Mouse (Mus musculus): ENCODE data around the gene B3gat3.

B3gat3 gene

DNA sequence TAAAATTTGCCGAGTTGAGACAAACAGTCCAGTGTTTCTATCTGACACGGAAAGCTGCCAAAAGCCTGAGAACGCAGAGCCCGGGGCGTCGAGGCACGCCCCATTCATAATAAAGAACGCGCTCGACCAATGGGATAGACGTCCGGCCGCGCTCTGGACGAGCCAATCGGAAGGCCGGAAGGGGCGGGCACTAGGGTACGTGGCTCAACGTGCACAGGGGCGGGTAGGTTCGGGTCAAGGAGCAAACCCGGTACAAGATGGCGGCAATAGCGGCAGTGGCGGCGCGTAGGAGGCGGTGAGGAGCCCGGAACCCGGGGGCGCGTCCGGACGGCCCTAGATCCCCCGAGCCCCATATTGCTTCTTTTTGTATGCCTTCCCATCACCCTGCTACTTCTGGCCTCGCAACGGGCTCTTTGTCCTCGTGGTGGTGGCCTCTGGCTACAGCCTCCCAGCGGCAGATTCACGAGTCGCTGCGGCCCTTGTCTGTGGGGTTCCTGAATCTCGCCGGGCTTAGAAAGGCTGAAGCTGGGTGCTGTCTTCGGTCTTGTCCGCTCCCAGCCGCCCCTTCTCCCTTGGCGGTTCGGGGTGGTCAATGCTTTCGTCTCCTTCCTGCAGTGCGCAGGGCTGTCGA is 22.2 kb upstream of the B3gat3 start, which contains the start of gene Ganab:
Gene Ganab, plus strand, starts transcription at position 207 of the 631 bp plus-strand sequence.
- in situ Hi-C loops (cut with MboI) = no loop called here

DNA sequence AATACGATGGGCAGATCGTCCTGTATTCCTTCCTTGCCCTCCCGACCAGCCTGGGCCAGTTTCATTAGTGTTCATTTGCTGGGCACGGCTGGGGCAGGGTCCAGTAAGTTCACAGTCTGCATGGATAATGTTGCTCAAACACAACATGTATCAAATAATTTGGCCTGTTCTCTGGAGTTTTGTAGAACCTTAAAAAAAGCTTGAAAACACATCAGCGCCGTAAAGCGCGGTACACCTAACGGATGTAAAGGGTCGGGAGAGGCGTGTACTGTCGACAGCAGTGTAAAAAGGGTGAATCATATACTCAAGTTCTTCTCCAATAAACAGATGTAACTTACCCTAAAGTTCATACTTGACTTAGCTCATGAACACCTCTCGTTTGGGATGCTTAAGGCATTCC is 21.6 kb upstream of the B3gat3 start:
- in situ Hi-C loops (cut with MboI) = no loop called here

DNA sequence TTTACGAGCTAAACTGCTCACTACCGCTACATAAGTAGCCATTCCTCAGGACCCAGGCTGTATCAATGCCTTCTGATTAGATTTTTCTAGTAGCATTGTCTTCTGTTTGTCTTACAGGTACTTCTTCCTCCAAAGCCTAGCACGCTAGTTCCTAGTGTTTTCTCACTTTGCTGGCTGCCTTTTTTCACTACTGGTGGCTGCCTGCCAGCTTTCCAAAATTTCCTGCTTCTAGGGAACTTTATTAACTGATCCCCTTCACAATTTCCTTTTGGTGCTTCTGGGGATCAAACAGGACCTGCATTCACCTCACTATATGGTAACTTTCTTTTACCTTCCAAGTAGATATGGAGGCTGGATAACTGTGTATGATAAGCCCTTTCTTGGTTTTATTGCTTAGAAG is 21.1 kb upstream of the B3gat3 start:
- in situ Hi-C loops (cut with MboI) = no loop called here

DNA sequence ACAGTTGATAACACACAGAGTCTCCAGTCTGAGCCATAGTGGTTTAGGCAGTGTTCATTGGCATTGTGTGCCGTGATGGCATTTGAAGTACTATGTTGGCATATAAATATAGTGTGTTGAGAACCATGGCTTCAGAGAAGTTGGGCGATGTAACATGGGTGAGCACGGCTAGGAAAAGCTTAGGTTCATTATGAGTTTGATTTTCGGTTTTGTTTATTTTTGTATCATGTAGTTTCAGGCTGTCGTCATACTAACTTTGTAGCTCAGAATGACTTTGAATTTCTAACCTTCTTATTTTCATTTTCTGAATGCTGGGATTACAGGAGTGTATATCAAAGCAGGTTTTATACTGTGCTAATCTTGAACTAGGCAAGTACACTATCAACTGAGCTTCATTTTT is 16.8 kb upstream of the B3gat3 start:
- in situ Hi-C loops (cut with MboI) = no loop called here

DNA sequence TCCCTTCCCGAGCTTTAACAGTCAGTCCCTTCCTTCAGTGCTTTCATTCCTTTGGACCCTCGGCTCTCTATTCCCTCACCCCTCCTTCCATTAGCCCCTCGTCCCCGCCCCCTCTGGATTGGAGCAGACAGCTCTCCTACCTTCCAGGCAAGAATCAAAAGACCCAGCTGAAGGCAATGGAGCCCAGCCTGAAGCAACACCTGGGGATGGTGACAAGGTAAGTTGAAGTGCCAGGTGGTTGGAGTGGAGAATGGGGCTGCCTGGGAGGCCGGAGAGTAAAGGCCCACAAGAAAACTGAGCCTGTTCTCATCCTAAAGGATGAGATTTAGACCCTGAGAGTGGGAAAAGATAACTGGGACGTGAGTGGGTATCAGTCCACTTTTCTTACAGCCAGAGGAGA is 11.6 kb upstream of the B3gat3 start:
- in situ Hi-C loops (cut with MboI) = no loop called here

DNA sequence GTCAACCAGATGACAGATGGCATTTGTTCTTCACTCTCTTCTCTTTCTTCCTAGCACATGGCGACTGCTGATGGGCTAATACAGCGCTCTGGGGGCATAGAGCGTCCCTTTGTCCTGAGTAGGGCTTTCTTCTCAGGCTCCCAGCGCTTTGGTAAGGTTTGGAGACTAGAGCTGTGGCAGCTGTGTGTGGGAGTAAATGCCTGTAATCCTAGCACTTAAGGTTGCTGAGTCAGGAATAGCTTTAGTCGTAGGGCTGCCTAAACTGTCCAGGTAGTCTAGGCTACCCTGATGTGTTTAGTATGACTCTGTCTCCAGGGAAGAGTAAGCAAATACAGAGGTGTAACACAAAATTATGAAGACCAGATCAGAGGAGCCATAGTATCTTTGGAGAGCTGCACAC is 8.4 kb upstream of the B3gat3 start:
- in situ Hi-C loops (cut with MboI) = no loop called here

DNA sequence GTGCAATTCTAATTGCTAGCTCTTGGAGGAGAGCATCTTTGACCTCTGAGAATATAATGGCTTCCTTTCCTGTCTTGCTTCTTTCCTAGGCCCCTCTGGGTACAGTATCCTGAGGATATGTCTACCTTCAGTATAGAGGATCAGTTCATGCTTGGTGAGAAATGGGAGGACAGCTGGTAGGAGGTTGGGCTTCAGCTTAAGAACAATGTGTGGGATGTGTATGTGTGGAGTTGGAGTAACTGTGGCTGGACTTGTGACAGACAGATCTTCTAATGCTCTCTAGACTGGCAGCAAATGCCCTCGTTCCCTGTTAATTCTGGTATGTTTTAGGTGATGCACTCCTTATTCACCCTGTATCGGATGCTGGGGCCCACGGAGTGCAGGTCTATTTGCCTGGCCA is 6.0 kb upstream of the B3gat3 start:
- in situ Hi-C loops (cut with MboI) = no loop called here

DNA sequence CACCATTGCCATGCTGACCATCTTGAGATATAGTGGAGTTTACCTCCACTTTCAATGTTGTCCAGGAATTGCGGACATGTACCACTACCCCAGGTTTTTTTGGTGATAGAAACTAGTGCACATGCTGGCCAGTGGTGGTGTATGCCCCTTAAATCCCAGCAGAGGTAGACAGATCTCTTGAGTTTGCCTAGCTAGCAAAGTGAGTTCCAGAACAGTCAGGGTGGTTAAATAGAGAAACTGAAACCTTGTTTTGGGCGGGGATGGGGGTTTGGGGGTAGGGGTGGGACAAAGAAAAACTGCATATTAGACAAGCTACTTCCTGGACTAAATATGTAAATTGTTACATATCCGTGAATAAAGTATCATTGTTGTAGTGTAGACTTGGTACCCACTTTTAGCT is 1.2 kb upstream of the B3gat3 start:
- in situ Hi-C loops (cut with MboI) = no loop called here

DNA sequence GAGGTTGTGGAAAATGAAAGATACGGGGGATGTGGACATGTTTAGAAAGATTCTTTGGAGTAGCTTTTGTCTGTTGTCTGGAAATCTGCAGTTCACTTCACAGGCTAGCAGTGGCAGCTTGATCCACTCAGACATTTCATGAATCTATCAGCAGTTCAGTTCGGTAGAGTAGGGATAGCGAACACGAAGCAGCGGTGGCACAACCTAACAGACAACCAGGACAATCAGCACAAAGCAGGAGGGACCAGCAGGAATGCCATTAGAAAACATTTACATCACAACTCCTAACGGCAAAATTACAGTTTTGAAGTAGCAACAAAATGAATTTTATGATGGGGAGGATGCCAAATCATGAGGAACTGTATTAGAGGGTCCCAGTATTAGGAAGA is 496 bp upstream of the B3gat3 start:
- in situ Hi-C loops (cut with MboI) = no loop called here

DNA sequence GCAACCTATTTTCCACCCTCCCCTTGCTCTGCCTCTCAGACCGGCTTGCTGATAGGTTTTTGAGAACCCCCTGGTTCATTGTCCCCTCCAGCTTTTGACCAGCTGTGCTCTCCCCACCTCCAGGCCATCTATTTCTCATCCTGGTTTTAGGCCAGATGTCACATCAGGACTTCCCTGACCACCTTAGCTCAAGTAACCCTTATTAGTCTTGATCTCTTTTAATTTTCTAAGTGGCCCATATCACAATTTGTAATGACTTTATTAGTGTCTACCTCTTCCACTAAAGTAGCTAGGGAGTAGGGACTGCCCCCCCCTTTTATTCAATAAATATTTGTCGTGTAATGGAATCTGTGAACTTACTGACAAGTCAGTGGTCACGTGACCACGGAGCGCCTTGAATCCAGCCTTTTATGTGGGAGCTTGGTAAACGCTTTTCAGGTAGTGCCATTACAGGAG is 690 bp downstream of the B3gat3 start:
- in situ Hi-C loops (cut with MboI) = no loop called here

DNA sequence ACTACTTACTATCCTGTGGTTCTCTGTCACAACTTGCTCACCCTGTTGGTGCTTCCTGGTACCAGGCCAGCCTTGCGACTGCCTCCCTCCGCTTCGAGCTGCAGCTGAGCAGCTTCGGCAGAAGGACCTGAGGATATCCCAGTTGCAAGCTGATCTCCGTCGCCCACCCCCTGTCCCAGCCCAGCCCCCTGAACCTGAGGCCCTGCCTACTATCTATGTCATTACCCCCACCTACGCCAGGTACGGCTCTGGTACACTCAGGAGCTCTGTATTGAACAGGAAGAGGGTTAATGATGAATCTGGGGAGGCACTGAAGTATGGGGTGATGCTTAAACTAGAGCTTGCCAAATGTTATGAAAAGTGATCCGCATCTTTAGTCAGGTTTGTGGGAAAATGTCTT is 1.6 kb downstream of the B3gat3 start:
- in situ Hi-C loops (cut with MboI) = no loop called here

DNA sequence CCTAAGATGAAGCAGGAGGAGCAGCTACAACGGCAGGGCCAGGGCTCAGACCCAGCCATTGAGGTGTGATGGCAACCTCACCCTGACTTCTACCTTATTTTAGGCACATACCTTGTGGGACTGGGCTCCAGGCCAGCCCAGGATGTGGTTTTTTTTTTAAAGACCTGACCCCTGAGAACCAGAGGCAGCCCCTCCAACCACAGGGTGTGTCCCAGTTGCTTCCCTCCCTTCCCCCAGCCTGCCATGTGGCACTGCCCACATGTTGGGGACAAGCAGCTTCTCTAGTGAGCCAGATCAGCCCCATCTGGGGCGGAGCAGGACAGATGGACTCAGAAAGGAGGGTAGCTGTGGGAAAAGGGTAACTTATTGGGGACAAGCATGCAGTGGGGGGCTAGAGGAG is 6.6 kb downstream of the B3gat3 start:
- in situ Hi-C loops (cut with MboI) = no loop called here

DNA sequence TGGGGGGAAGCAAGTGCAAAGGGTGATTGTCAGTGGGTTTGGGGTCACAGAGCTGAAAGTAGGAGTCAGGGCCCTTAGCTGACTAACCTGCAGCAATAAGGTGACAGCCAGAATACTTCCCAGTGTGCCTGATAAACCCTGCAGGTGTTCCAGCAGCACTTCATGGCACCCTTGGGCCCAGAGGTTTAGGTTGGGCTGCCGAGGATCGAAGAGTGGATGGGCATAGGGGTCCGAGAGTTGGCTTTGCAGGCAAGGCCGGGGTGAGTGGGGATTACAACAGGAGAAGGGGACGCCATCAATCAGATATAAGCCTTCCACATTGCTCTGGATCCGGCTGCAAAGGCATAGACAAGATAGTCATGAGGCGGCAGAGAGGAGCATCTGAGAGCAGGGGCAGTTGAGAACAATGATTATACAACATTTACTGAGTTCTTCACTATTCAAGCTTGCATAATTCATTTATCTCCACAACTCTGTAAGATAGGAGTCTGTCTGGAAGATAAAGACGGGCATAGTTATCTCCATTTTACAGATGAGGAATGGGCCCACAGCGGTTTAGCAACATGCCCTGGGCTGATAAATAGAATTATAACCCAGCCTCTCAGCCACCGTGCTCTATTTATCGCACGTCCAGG is 7.8 kb downstream of the B3gat3 start:
- in situ Hi-C loops (cut with MboI) = no loop called here

DNA sequence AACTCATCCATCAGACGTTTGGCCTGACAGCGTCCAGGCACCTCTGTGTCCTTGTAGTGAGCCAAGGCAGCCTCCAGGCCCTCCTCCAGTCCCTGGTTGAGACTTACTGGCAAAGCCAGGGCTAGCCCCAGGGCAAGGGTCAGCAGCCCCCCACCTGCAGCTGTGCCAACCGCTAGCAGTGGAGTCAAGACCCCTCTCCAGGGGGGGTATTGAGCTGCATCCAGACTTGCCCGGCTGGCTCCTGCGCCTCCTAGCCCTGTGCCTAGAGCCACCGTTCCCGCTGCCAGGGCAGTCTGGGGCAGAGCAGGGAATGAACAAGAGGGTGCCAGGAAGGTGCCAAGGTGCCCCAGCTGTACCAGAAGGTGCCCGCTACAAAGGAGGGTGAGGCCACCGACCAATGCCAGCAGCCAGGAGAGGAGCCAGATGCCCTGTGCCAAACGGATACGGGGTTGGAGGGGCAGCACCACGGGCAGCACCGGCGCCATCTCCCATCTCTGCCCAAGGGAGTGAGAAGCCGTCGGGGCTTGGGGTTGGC is 8.6 kb downstream of the B3gat3 start:
- in situ Hi-C loops (cut with MboI) = no loop called here

DNA sequence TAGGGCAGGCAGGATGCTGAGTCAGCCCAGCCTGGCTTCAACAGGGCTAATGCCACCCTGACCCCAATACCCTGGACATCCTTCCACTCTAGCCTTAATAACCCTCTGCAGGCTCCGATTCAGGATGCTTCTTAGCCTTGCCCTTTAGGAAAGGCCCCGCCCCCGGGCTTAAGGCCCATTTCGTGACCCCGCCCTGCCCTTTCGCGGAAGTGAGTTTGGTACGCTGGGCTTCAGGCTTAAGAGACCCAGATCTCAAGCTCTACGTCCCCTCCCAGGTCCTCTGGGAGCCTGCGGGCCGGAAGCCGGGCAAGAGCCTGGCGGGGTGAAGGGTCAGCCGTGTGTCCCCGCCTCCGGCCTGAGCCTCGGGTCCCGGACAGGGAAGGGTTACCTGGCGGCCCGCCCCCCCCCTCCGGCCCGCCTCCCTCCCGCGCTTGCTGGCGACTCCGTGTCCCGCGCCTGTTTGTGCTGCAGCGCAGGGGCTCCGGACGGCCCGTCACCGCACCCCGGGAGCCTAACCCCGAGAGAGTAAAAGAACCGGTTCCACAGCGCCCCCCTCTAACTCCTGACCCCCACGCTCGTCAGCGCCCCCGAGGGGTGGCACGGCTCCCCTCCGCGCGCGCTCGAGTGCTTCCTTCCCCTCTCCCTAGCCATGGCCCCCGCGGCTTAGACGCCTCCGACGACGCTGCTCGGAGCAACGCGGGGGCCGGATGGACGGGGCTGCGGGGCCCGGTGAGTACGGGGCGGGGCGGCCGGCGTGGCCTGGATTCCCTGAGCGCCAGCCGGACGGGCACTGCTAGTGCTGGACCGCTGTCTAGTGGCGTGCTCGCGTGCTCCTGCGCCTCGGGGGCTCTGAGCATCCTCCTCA is 9.3 kb downstream of the B3gat3 start, which contains the start of the genes Rom1 and Eml3:
Gene Rom1, minus strand, starts transcription at position 133 of the 865 bp plus-strand sequence.
Gene Eml3, plus strand, starts transcription at position 329 of the 865 bp plus-strand sequence.
- in situ Hi-C loops (cut with MboI) = no loop called here

DNA sequence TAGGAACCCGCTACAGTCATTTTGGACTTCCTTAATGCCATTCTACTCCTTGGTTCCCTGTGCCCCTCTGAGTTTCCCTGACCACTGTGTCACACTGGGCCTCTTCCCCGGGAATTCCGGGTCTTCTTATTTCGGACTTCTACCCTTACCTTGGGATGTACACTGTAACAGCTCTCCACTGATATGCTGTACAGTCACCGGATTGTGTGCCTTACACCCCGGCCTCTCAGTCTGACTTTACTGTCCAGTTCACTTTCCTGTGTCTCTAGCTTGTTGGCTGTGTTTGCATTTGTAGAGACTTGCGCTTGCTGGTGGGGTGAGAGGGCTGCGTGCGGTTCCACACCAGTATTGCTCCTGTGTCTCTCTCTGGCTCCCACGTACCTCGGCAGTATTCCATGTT is 9.9 kb downstream of the B3gat3 start:
- in situ Hi-C loops (cut with MboI) = no loop called here

DNA sequence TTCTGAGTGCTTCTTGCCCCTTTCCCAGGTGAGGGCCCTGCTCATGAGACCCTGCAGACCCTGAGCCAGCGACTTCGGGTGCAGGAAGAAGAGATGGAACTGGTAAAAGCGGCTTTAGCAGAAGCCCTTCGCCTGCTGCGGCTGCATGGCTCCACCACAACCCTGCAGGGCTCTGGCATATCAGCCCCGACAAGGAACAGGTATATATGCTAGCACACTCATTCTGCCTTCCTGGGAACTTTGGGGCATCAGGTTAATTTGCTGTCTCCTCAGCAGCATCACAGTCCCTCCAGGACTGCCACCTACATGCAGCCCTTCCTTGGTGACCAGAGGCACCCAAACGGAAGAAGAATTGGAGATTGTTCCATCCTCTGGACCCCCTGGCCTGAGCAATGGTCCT is 10.6 kb downstream of the B3gat3 start:
- in situ Hi-C loops (cut with MboI) = no loop called here

DNA sequence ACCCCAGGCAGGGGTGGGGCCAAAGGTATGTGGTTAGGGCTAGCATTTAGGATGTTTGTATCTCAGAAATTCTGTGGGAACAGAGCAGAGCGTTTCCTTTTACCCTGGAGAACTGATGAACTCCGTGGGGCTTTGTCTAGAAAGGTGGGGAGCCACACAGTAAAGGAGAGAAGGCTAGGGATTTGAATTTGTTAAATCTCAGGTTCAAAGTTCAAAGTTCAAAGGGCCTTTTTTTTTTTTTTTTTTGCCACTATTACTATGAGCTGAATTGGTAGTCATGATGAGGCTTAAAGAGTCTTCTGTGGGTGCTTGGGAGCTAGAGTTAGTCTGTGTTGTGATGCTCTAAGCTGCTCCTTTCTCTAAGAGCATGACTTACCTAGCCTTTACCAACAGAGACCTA is 16.6 kb downstream of the B3gat3 start:
- in situ Hi-C loops (cut with MboI) = no loop called here

DNA sequence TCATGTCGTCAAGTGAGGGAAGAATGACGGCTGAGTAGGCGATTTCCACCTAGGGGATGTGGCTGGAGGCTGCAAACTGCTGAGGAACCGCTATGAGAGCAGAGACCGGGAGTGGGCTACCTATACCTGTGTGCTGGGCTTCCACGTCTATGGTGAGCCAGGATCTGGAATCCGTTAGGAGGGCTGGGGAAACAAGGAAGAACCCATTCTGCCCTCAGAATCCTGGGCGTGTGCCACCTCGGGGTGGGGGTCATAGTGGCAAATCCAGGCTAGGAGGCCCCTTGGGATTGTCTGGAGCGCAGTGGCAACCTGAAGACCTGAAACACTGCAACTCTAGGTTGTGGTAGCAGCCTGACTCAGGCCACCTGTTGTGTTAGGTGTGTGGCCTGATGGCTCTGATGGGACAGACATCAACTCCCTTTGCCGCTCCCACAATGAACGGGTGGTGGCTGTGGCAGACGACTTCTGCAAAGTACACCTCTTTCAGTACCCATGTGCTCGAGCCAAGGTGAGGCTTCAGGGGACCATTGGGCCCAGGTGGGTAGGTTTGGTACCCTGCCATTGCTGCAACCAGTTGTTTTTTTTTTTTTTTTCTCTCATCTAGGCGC is 20.5 kb downstream of the B3gat3 start:
- in situ Hi-C loops (cut with MboI) = no loop called here

DNA sequence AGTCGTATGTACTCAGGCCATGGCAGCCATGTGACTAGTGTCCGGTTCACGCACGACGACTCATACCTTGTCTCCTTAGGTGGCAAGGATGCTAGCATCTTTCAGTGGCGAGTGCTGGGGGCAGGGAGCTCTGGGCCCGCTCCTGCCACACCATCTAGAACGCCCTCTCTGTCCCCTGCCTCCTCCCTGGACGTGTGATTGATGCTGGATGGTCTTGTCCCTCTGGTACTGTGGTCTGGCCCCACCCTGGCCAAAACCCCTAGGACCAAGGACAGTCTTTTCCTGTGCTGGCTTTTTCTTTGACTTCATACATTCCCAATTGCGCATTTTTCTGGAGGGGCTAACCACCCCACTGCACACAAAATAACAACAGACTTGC is 21.0 kb downstream of the B3gat3 start:
- in situ Hi-C loops (cut with MboI) = no loop called here

DNA sequence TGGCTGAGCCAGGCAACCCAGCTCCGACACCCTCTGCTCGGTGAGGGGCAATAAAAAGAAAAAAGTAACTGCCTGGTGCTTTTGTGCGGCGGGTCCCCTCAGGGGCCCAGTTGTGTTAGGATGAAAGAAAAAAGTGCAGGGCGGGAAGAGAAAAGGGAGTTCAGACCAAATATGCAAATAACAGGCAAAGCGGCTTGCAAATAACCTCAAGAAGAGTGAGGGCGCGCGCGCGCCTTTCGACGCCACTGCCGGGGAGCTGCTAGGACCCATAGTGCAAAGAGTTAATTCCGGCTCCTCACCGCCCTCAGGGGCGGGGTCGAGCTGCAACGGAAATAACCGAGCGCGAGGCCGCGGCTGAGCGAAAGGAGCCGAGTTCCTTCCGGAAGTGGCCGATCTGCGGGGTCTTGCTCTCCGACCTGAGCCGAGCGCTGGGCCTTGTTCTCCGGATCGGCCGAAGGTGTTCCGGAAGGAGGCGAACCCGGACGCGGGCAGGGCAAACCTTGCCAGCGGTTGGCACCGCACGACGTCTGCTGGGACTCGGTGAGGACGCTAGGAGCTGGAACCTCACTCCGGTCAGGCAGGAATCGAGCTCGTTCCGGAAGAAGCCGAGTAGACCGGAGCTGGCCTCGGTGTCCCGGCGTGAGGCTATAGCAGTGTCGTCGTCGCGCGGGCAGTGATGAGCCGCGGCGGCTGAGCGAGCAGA is 21.5 kb downstream of the B3gat3 start, which contains the start of gene Mta2:
Gene Mta2, plus strand, starts transcription at position 361 of the 703 bp plus-strand sequence.
- in situ Hi-C loops (cut with MboI) = no loop called here
